Mouse (Mus musculus) heart, postnatal 14 days (tissue): Measurements from ENCODE around the gene Twsg1. TPM values are rescaled to one million over a fixed set of nuclear protein-coding genes. Genes with fewer than 3 reads are reported as not detected.

Experiments
- DNase-seq, 2 experiments: peaks; one replicate each; pipeline ENCODE4 v3.0.0; 2021 to 2022
- intact Hi-C: fragments of 180-260 bp; cut with DNase I; formaldehyde crosslinking; loops from one replicate; pipeline ENCODE4 v1.15.1; 2025
- total RNA-seq, 2 experiments: library from RNA; stranded (reverse); gene quantifications; 2 replicates each; pipeline ENCODE4 v1.2.3; 2021

The Twsg1 gene
- total RNA-seq, 2 experiments from 2014 or later = 68.2 to 69.8 TPM

DNA sequence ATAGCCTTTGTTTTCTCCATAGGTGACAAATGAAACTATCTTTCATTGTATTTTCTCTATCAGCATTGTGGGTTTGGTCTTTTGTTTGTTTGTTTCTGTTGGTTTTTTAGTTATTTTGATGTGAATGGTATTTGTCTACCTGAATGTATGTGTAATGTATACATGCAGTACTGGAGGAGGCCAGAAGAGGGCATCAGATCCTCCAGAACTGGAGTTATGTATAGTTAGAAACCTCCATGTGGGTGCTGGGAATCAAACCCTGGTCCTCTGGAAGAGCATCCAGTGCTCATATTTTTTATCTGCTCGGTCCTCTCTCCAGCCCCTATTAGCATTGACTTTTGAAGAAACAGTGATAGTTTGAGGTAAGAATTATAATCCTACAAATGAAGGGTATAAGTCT is 48.0 kb downstream of the Twsg1 start:
- DNase-seq = no peak
- intact Hi-C loops = no loop called here

DNA sequence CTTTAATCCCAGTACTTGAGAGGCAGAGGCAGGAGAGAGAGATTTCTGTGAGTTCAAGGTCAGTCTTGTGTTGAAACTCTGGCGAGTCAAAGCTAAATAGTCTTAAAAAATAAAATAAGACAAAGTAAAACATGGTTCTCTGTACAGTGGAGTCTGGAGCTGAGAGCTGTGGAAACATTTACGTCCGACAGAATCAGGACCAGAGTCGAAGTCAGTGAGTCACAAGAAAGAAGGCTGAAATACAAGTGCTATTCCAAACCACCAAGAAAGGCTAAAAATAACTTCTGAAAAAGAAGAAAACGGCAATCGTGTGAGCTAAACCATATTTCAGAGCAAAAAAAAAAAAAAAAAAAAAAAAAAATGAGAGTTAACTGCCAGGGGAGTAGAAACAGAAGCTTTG is 48.7 kb downstream of the Twsg1 start:
- DNase-seq = no peak
- intact Hi-C loops = no loop called here

DNA sequence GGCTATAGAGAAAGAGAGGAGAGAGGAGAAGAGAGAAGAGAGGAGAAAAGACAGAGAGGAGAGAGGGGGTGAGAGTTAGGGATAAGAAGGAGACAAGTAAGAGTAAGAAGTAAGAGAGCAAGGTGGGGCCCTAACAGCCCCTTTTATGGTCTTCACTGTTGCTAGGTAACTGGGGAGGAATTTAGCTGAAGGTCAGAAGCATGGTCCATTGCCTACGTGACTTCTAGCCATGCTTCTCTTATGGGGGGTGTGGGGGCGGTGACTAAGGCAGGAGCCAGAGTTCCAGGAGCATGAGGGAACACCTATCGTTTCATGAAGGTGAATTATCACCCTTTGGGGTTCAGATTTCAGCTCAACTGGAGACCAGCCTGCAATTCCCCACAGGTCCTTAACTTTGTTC is 55.0 kb downstream of the Twsg1 start:
- intact Hi-C loops = no loop called here
- DNase-seq = no peak

DNA sequence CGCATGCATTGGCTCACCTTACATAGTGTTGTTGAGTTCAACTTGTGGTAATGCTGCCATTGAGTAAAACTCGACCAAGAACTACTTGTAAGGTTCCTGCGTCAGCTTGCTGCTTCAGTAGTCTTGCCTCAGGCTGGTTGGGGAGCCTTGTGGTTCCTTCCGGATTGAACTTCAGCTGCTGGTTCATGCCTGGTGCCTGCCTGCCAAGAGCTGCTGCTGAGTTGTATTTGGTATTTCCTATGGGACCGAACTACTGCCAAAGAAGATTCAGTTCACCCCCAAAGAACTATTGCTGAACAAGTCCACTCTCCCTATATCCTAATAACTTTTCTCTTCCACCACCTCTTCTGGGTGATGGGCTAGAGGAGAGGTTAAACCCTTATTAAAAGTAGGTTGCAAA is 61.5 kb downstream of the Twsg1 start:
- DNase-seq = no peak
- intact Hi-C loops = no loop called here

DNA sequence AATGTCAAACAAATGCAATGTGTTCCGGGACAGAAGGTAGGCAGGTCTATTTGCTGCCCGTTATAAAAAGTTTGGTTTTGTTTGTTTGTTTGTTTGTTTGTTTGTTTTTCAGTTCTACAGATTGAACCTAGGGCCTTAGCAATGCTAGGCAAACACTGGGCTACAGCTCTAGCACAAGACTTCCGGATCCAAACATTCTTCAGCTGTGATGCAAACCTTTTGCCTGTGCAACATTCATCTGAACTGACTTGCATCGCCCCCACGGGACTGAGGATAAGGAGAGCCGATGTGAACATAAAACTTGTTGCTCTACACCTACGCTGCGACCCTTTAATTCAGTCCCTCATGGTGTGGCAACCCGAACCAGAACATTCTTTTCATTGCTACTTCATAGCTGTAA is 64.5 kb downstream of the Twsg1 start:
- no peak for DNase-seq
- intact Hi-C loops = no loop called here

DNA sequence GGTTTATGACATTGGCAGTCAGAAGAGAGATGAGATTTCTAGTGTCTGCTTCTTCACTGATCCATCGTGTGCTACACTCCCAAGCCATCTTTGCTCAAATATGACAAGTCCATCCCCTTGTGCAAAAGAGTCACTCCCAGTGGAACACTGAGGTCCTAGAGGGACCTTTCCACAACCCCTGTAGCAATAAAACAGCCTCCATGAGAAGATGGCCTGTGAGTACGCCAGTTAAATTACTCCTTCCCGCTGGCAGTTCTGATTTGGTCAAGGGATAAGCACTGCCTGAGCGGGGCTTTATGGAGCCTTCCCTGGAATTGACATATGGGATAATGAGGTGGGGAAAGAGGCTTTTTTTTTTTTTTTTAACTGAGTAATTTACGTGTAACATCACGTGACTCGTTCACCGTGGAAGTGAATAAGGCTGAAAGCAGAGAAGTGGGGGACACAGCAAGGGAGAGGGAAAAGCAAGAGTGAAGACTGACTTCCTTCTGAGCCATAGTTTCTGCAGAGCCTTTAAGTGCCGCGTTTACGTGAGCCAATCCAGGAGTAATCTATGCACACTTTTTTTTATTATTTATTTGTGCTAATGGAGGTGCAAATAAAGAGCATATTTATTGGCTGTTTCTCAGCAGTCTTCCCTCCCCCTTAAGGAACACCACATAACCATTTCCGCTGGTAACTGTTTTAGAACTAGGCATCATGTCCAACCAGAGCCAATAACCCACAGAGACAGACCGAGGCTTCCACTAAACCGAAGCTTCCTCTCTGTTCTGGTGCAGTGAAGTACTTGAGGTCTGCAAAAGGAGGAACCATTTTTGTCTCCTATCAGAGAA is 65.1 kb downstream of the Twsg1 start, which contains the start of gene Ralbp1:
Gene Ralbp1 (minus strand): TSS at position 102 of the 833 bp plus-strand sequence.
- intact Hi-C loops = loop anchor here (2.0 kb wide), 1 partner anchor 31 kb away; no protein-coding TSS in a partner anchor
- DNase-seq = peak in 1 of 2 experiments; percentile 31

DNA sequence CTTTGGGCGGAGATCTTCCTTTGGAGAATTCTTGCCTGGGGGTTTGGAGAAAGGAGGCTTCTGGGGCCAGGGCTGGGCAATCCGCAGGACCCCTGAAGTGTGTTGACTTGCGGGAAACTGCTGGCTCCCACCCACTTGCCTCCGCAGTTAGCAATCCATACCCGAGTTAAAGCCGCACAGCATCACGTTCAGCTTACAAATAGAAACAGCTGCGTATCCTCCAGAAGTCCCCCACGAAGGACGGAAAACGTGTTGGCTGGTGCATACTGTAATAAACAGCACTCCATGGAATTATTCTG is 65.7 kb downstream of the Twsg1 start:
- DNase-seq = no peak
- intact Hi-C loops = loop anchor here (2.0 kb wide), 1 partner anchor 31 kb away; no protein-coding TSS in a partner anchor

DNA sequence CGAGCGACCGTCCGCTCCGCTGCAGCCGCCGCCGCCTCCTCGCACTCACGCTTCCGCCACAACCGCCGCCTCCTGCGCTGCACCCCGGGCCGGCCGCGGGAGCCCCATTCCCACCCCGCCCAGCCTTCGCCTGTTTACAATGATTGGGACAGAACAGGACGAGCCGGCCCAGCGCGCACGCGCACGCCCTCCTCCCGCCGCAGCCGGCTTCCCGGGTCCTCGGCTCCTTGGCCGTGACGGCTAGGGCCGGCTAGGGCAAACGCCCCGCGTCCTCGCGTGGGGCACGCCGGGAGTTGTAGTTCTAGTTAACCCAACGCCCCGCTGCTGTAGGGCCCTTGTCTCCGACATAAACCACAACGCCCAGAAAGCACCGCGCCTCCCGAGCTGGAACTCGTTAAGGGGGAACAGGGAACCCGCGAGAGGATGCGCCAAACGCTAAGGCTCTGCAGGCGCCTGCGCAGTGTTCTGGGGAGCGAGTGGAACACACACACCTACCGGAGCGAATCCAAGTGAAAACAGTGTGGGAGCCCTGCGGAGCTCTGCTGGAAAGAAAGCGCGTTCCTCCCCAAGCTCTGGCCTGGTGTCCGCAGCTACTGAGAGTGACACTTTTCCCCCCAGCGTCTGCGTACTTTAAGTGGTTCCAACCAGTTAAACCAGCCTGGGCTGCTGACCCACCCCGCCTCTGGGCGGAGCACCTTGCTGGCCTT is 66.2 kb downstream of the Twsg1 start:
- peak; percentile 99 for DNase-seq
- intact Hi-C loops = loop anchor here (2.0 kb wide), 1 partner anchor 32 kb away; no protein-coding TSS in a partner anchor

DNA sequence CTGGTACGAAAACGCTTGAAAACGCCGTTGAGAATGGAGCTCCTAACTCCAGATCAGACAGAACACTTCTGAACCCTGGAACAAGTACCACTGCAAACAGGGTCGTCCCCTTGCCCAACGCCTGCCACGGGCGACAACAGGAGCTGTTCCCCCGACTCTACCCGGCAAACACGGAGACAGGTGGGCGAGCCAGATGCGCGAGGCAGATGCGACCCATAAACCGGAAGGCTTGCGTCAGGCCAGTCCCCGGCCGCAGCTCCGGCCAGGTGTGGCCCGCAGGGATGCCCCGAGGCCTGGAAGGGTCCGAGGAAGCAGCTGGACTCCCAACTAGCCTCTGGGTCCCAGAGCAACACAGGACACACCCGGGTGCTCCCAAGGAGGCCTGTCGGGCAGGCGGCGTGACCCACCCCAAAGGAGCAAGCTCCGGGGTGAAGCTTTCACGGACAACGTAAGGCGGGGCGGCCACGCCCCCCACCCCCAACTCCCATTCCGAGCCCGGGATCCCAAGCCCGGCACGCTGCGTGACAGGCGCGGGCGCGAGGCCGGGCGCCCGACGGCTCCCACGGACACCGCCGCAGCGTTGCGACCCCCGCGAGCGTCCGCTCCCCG is 66.9 kb downstream of the Twsg1 start:
- DNase-seq = no peak
- intact Hi-C loops = loop anchor here (2.0 kb wide), 1 partner anchor 33 kb away; no protein-coding TSS in a partner anchor

DNA sequence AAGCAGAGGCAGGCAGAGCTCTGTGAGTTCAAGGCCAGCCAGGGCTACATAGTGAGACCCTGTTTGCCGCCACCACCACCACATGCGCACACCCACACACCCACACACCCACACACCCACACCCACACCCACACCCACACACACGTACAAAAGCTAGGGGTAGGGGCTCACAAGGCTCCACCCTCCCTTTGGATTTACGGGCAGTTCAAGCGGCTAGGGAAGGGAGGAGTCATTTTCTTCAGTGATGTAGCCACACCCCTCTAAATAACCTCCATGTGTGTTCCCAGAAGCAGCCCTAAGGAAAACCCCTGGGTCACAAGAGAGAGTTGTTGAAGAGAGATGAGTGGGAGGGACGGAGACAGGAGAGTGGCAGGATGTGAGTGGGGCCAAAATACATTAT is 74.0 kb downstream of the Twsg1 start:
- DNase-seq = no peak
- intact Hi-C loops = no loop called here

DNA sequence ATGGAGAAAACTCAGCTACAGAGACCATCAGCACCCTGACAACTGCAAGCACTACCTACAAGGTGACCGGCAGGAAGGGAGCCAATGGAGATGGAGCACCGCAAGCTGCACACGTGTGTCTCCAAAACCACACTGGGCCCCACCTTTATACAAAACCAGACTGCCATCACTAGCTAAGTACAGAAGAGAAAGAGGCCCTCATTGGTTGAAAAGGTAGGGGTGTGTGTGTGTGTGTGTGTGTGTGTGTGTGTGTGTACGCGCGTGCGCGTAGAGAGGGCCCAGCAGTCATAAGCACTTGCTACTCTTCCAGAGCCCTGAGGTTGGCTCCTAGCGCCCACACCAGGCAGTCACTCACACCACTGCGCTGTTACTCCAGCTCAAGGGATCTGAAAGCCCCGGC is 77.2 kb downstream of the Twsg1 start:
- DNase-seq = no peak
- intact Hi-C loops = no loop called here

DNA sequence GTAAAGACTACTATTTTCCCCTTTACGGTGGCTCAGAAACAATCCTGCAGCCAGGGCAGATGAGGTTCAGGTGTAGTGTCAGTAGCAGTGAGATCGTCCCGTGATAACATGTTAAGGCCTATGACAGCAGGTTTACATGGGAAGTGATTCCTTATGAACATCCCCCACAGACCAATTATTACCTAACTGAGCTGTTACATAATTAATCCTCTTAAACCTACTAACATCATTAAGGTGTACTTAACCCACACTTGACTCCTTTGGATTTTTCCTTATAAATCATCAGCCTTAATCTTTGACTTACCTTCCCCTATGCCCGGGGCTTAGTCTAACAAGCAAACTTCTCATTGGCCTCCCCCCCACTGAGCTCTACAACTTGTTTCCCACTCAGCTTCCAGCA is 77.9 kb downstream of the Twsg1 start:
- no peak for DNase-seq
- intact Hi-C loops = no loop called here

DNA sequence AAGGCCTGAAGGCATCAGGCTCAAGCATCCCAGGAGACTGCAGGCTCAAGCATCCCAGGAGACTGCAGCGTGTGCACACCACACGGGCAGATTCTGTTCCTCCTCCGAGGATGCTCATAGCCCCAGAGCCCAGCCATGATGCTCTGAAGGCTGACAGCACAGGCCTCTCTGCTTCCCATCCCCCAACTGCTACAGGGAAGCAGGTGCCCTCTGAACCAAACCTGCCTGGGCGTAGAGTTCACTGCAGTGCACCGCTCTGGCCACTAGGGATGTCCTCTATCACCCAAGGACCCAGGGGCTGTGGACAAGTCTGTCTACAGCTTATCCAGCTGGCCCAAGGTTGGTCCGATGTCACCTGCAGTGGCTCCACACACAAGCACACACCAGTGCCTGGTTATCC is 78.4 kb downstream of the Twsg1 start:
- DNase-seq = peak in 1 of 2 experiments; percentile 53
- intact Hi-C loops = no loop called here

DNA sequence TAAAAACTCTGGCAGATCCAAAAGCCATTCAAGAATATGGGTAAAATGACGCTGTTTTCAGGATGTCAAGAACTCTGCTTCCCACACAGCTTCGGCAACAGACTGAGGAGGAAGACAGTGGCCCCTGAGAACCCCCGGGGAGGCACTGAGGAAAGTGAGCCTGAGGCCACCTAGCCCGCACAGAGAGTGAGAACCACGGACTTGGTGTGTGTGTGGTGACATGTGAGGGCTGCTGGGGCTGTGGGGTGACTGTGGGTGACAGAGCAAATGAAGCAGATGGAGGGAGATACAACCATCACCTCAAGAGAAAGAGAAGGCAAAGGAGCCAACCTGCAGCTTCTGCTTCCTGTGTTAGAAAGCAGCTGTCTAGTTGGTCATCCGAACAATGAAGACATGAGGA is 79.0 kb downstream of the Twsg1 start:
- intact Hi-C loops = no loop called here
- no peak for DNase-seq

Other genes starting within 250 kb of the Twsg1 start
- 10 to 100 TPM; 25.7 to 28.7 TPM for gene Rab31, start 178.5 kb downstream of the Twsg1 start, total RNA-seq
- gene Ppp4r1, start 168.7 kb downstream of the Twsg1 start, total RNA-seq = 10 to 100 TPM; 51.8 to 58.6 TPM
- 10 to 100 TPM; 38.1 to 38.9 TPM for gene Ralbp1, start 65.4 kb downstream of the Twsg1 start, total RNA-seq
- 10 to 100 TPM; 15.2 to 15.7 TPM for gene Ankrd12, start 125.9 kb upstream of the Twsg1 start, total RNA-seq
- gene Ndufv2, start 150.3 kb upstream of the Twsg1 start, total RNA-seq = 1,000 to 10,000 TPM; 1,081 to 1,118 TPM
- gene Washc1, start 160.3 kb upstream of the Twsg1 start, total RNA-seq = 10 to 100 TPM; 22.4 to 22.5 TPM
- 1 to 10 TPM; 1.2 to 2.0 TPM for gene Ddx11, start 172.3 kb upstream of the Twsg1 start, total RNA-seq